Comparison of ENCODE assay signal across 10 mouse cellular contexts in the genomic region with DNA sequence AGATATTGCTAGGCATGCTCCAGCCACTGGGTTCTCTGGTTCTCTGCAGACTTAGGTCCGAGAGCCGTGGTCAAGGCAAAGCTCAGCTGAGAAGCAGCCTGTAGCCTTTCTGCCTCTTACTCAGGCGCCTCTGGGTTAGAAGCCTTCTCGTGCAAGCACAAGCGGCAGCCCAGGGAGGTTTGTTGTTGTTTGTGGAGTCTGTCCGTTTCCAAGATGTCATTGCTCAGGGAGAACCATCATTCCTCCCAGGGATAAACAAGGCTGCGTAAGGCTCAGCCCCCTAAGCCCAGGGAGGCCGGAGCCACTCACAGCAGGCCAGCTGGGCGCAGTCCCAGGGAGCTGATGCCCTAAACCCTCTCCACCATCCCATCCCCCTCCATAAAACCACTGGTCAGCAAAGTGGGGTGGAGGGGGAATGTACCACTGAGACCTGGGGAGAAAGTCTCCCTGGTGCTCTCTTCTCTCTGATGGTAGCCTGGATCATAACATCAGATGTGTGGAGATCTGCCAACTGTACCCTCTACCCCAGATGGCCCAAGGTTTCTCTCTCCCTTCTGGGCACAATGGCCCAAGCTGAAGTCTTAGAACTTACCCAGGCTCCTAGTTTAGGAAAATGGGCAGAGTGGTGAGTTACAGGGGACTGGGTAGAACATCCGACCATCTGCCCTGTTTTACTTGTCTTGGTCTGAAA.
DNase-seq lines count a peak whose midpoint lies in the region; ATAC-seq and TF ChIP-seq lines count a peak whose summit lies in the region.
"Had no signal": no experiment of that assay in that cellular context is flagged by ENCODE, and none has a peak within 500 bp of the region (broad histone marks: within the 10 kb centered on the region; RNA-seq: fewer than 3 reads in every experiment).

No protein-coding gene starts in this region.

- peaks cover 20% of the 10 kb centered on the region for H3K36me3 ChIP-seq in kidney, embryonic 15.5 days
- H3K36me3 ChIP-seq in kidney, adult 2 months (ENCODE audit: control insufficient read depth, insufficient read depth, low read length): no peaks in the 10 kb centered on the region
- H3K36me3 ChIP-seq in embryonic facial prominence, embryonic 13.5 days: peaks cover 14% of the 10 kb centered on the region
- no peaks in the 10 kb centered on the region for H3K36me3 ChIP-seq in hindbrain, embryonic 14.5 days (replicated peaks; ENCODE audit: control insufficient read depth, insufficient read depth)
- peaks cover 9% of the 10 kb centered on the region for H3K36me3 ChIP-seq in myocyte (ENCODE audit: control insufficient read depth, insufficient read depth)

- no peaks in the 10 kb centered on the region for H3K27me3 ChIP-seq in kidney, embryonic 15.5 days
- H3K27me3 ChIP-seq in kidney, adult 2 months (replicated peaks; ENCODE audit: control insufficient read depth, insufficient read depth, low read length): no peaks in the 10 kb centered on the region
- no peaks in the 10 kb centered on the region for H3K27me3 ChIP-seq in embryonic facial prominence, embryonic 13.5 days
- H3K27me3 ChIP-seq in hindbrain, embryonic 14.5 days (ENCODE audit: control insufficient read depth, insufficient read depth, low read length): no peaks in the 10 kb centered on the region
- no peaks in the 10 kb centered on the region for H3K27me3 ChIP-seq in myocyte (ENCODE audit: control insufficient read depth, insufficient read depth, insufficient read length)

- no peak for DNase-seq in kidney, adult 2 months
- no peak for DNase-seq in hindbrain, embryonic 14.5 days (ENCODE audit: low spot score)
- no peak for DNase-seq in urinary bladder, postnatal 10 days (ENCODE audit: low spot score)
- no peak for DNase-seq in left cerebral cortex, postnatal 14 days (ENCODE audit: low spot score in 2 of 2)
- DNase-seq: gastrocnemius, postnatal 25 days had no signal

- peaks cover 59% of the 10 kb centered on the region for H3K4me1 ChIP-seq in kidney, embryonic 15.5 days
- no peaks in the 10 kb centered on the region for H3K4me1 ChIP-seq in kidney, adult 2 months (ENCODE audit: control insufficient read depth, insufficient read depth, low read length)
- H3K4me1 ChIP-seq in embryonic facial prominence, embryonic 13.5 days: peaks cover 51% of the 10 kb centered on the region
- H3K4me1 ChIP-seq in hindbrain, embryonic 14.5 days (replicated peaks; ENCODE audit: control insufficient read depth, insufficient read depth, low read length): peaks cover 41% of the 10 kb centered on the region

- H3K4me2 ChIP-seq in kidney, embryonic 15.5 days: peak overlapping the region; percentile 19
- H3K4me2 ChIP-seq in embryonic facial prominence, embryonic 13.5 days: peak overlapping the region; percentile 71
- H3K4me2 ChIP-seq in hindbrain, embryonic 14.5 days (replicated peaks): peak overlapping the region; percentile 65
- peak overlapping the region; percentile 6 for H3K4me2 ChIP-seq in myocyte (ENCODE audit: low read depth)

- H3K9me3 ChIP-seq in kidney, embryonic 15.5 days (replicated peaks): no peaks in the 10 kb centered on the region
- H3K9me3 ChIP-seq in embryonic facial prominence, embryonic 13.5 days: no peaks in the 10 kb centered on the region
- H3K9me3 ChIP-seq in hindbrain, embryonic 14.5 days (ENCODE audit: control insufficient read depth, low read length): no peaks in the 10 kb centered on the region

- TF ChIP-seq CTCF in kidney, adult 2 months (conservative IDR thresholded peaks at IDR 0.05; ENCODE audit: insufficient read depth, insufficient read length, low read depth, low read length): no peak

- 0 out of 2 replicates have a peak overlapping the region, but pooled peaks have one; percentile 27 for H3K27ac ChIP-seq in kidney, embryonic 15.5 days
- no peak overlapping the region for H3K27ac ChIP-seq in kidney, adult 2 months (ENCODE audit: insufficient read depth, low read depth, low read length)
- no peak overlapping the region for H3K27ac ChIP-seq in embryonic facial prominence, embryonic 13.5 days
- no peak overlapping the region for H3K27ac ChIP-seq in hindbrain, embryonic 14.5 days
- H3K27ac ChIP-seq: left cerebral cortex, adult 2 months had no signal

- H3ac ChIP-seq in myocyte (ENCODE audit: control insufficient read depth, insufficient read length): no peak overlapping the region

- TF ChIP-seq POLR2A in kidney, adult 2 months (IDR thresholded peaks at IDR 0.05; ENCODE audit: low read depth, low read length): no peak
- TF ChIP-seq POLR2A in myocyte (IDR thresholded peaks at IDR 0.05; ENCODE audit: insufficient read length, low read depth): no peak

- peaks cover 28% of the 10 kb centered on the region for H3K79me2 ChIP-seq in myocyte (ENCODE audit: control insufficient read depth, insufficient read depth)

- H3K4me3 ChIP-seq in kidney, embryonic 15.5 days (replicated peaks): no peak overlapping the region
- no peak overlapping the region for H3K4me3 ChIP-seq in kidney, adult 2 months (ENCODE audit: insufficient read depth, low read depth, low read length)
- H3K4me3 ChIP-seq in embryonic facial prominence, embryonic 13.5 days: no peak overlapping the region
- peak overlapping the region; percentile 64 for H3K4me3 ChIP-seq in hindbrain, embryonic 14.5 days (replicated peaks; ENCODE audit: low read length)
- H3K4me3 ChIP-seq in myocyte: no peak overlapping the region
- H3K4me3 ChIP-seq: left cerebral cortex, adult 2 months had no signal

- ATAC-seq in kidney, embryonic 15.5 days (replicated peaks; ENCODE audit: low FRiP score): no peak
- ATAC-seq in embryonic facial prominence, embryonic 13.5 days (ENCODE audit: insufficient number of reproducible peaks, insufficient read depth, low FRiP score, low TSS enrichment, low read depth): no peak
- ATAC-seq in hindbrain, embryonic 14.5 days (ENCODE audit: low FRiP score): no peak
- ATAC-seq in inflammation-experienced regulatory T-cells, adult 6 months: no peak

- no peak overlapping the region for H3K9ac ChIP-seq in kidney, embryonic 15.5 days
- H3K9ac ChIP-seq in embryonic facial prominence, embryonic 13.5 days: peak overlapping the region; percentile 36; the same call in 1 of the 2 replicates
- H3K9ac ChIP-seq in hindbrain, embryonic 14.5 days: peak overlapping the region; percentile 25

- WGBS in kidney, embryonic 15.5 days: 58% methylated on average over 10 of the region's 10 CpGs
- 88% methylated on average over 10 of the region's 10 CpGs for WGBS in kidney, adult 2 months
- 65% methylated on average over 10 of the region's 10 CpGs for WGBS in embryonic facial prominence, embryonic 13.5 days
- 50% methylated on average over 10 of the region's 10 CpGs for WGBS in hindbrain, embryonic 14.5 days

- intact Hi-C loops in left cerebral cortex, postnatal 14 days (cut with DNase I): no loop called here

TF ChIP-seq in myocyte, 11 proteins besides CTCF, POLR2A, EP300 and RAD21:
- TF ChIP-seq MAX (IDR thresholded peaks at IDR 0.05; ENCODE audit: low read depth): no peak
- no peak for TF ChIP-seq USF1 (IDR thresholded peaks at IDR 0.05; ENCODE audit: low read depth)
- TF ChIP-seq SRF (IDR thresholded peaks at IDR 0.05; ENCODE audit: control insufficient read depth, insufficient read length, low read depth): no peak
- TF ChIP-seq E2F4 (IDR thresholded peaks at IDR 0.05; ENCODE audit: insufficient read depth): no peak
- TF ChIP-seq TCF12 (IDR thresholded peaks at IDR 0.05; ENCODE audit: insufficient read depth, poor library complexity, severe bottlenecking): no peak
- TF ChIP-seq MYOG (IDR thresholded peaks at IDR 0.05; ENCODE audit: control insufficient read depth in 1 of 3, insufficient read depth in 1 of 3, insufficient read length in 2 of 3, low read depth in 2 of 3): no peak
- TF ChIP-seq CEBPB (IDR thresholded peaks at IDR 0.05; ENCODE audit: insufficient read depth, poor library complexity, severe bottlenecking): no peak
- no peak for TF ChIP-seq REST (IDR thresholded peaks at IDR 0.05; ENCODE audit: insufficient read depth, insufficient read length)
- no peak for TF ChIP-seq POLR2AphosphoS2 (IDR thresholded peaks at IDR 0.05; ENCODE audit: insufficient read length, low read depth)
- no peak for TF ChIP-seq MYOD1 (IDR thresholded peaks at IDR 0.05; ENCODE audit: control insufficient read depth in 1 of 3, insufficient read length in 2 of 3, low read depth in 2 of 3)
- TF ChIP-seq TCF3 (IDR thresholded peaks at IDR 0.05; ENCODE audit: insufficient read length, low read depth): no peak

Comparison
In these comparisons a context has a peak if more than half of its experiments do, and no peak if none do; other contexts are left out.
1. H3K4me2 ChIP-seq: peak in every context shown above with its lines; median percentile 71 in embryonic facial prominence, embryonic 13.5 days; 65 in hindbrain, embryonic 14.5 days; 19 in kidney, embryonic 15.5 days; 6 in myocyte.